Mouse (Mus musculus): ENCODE data around the gene Cnbd2. TPM values are rescaled to one million over a fixed set of nuclear protein-coding genes. Genes with fewer than 3 reads are reported as not detected.

Gene Cnbd2
- polyA plus RNA-seq, 1 experiment, result 1.6 TPM

- no peaks in the 10 kb centered on the region for H3K36me3 ChIP-seq (ENCODE audit: control insufficient read depth, insufficient read depth, low read length)
- H3K4me3 ChIP-seq (ENCODE audit: control insufficient read depth, insufficient read depth, low read length), result no peak overlapping the region
- H3K27ac ChIP-seq (ENCODE audit: control insufficient read depth, insufficient read depth, low read length), result no peak overlapping the region
- no peaks in the 10 kb centered on the region for H3K27me3 ChIP-seq (ENCODE audit: control insufficient read depth, insufficient read depth, low read length)
- H3K4me1 ChIP-seq (replicated peaks; ENCODE audit: control insufficient read depth, insufficient read depth, low read length), result peaks cover 31% of the 10 kb centered on the region
- no peak for DNase-seq
- TF ChIP-seq CTCF (IDR thresholded peaks at IDR 0.05; ENCODE audit: borderline replicate concordance, control insufficient read depth, extremely low read depth, insufficient read depth, low read length, poor library complexity), result no peak
- no peak for TF ChIP-seq POLR2A (IDR thresholded peaks at IDR 0.05; ENCODE audit: control insufficient read depth, extremely low read depth, insufficient read depth, low read length, poor library complexity)
- 91% methylated on average over 2 of the region's 2 CpGs for WGBS
Measured at GRCm38 (mm10) chr2:156285161-156285560, 26.9 kb upstream of the Cnbd2 start.

- no peak overlapping the region for H3K4me3 ChIP-seq (ENCODE audit: control insufficient read depth, insufficient read depth, low read length)
- H3K27me3 ChIP-seq (ENCODE audit: control insufficient read depth, insufficient read depth, low read length), result no peaks in the 10 kb centered on the region
- H3K27ac ChIP-seq (ENCODE audit: control insufficient read depth, insufficient read depth, low read length), result no peak overlapping the region
- DNase-seq, result no peak
- peaks cover 28% of the 10 kb centered on the region for H3K4me1 ChIP-seq (replicated peaks; ENCODE audit: control insufficient read depth, insufficient read depth, low read length)
- 94% methylated on average over 4 of the region's 4 CpGs for WGBS
- no peak for TF ChIP-seq POLR2A (IDR thresholded peaks at IDR 0.05; ENCODE audit: control insufficient read depth, extremely low read depth, insufficient read depth, low read length, poor library complexity)
- no peak for TF ChIP-seq CTCF (IDR thresholded peaks at IDR 0.05; ENCODE audit: borderline replicate concordance, control insufficient read depth, extremely low read depth, insufficient read depth, low read length, poor library complexity)
- no peaks in the 10 kb centered on the region for H3K36me3 ChIP-seq (ENCODE audit: control insufficient read depth, insufficient read depth, low read length)
Measured at GRCm38 (mm10) chr2:156286733-156287132, 25.4 kb upstream of the Cnbd2 start.

GRCm38 (mm10) chr2:156288222-156288621, 23.9 kb upstream of the Cnbd2 start:
- Histone ChIP-seq H3K27ac (ENCODE audit: control insufficient read depth, insufficient read depth, low read length) (peak overlapping the region; percentile 41), H3K4me3 (ENCODE audit: control insufficient read depth, insufficient read depth, low read length) (no peak overlapping the region), H3K36me3 (ENCODE audit: control insufficient read depth, insufficient read depth, low read length) (peaks cover 4% of the 10 kb centered on the region; the same call in 1 of the 2 replicates), H3K27me3 (ENCODE audit: control insufficient read depth, insufficient read depth, low read length) (no peaks in the 10 kb centered on the region), H3K4me1 (replicated peaks; ENCODE audit: control insufficient read depth, insufficient read depth, low read length) (peaks cover 28% of the 10 kb centered on the region)
- TF ChIP-seq POLR2A (IDR thresholded peaks at IDR 0.05; ENCODE audit: control insufficient read depth, extremely low read depth, insufficient read depth, low read length, poor library complexity) (no peak), CTCF (IDR thresholded peaks at IDR 0.05; ENCODE audit: borderline replicate concordance, control insufficient read depth, extremely low read depth, insufficient read depth, low read length, poor library complexity) (no peak)
- 7% methylated on average over 2 of the region's 2 CpGs for WGBS
- peak; percentile 43 for DNase-seq

GRCm38 (mm10) chr2:156289552-156290160, 22.4 kb upstream of the Cnbd2 start:
- DNase-seq, result no peak
- peaks cover 26% of the 10 kb centered on the region for H3K4me1 ChIP-seq (replicated peaks; ENCODE audit: control insufficient read depth, insufficient read depth, low read length)
- no peak overlapping the region; the same call in 1 of the 2 replicates for H3K27ac ChIP-seq (ENCODE audit: control insufficient read depth, insufficient read depth, low read length)
- no peaks in the 10 kb centered on the region for H3K27me3 ChIP-seq (ENCODE audit: control insufficient read depth, insufficient read depth, low read length)
- no peak for TF ChIP-seq CTCF (IDR thresholded peaks at IDR 0.05; ENCODE audit: borderline replicate concordance, control insufficient read depth, extremely low read depth, insufficient read depth, low read length, poor library complexity)
- TF ChIP-seq POLR2A (IDR thresholded peaks at IDR 0.05; ENCODE audit: control insufficient read depth, extremely low read depth, insufficient read depth, low read length, poor library complexity), result no peak
- peaks cover 9% of the 10 kb centered on the region; the same call in 1 of the 2 replicates for H3K36me3 ChIP-seq (ENCODE audit: control insufficient read depth, insufficient read depth, low read length)
- no peak overlapping the region for H3K4me3 ChIP-seq (ENCODE audit: control insufficient read depth, insufficient read depth, low read length)
- 91% methylated on average over 2 of the region's 2 CpGs for WGBS

GRCm38 (mm10) chr2:156291998-156292397, 20.1 kb upstream of the Cnbd2 start:
- Histone ChIP-seq H3K27ac (ENCODE audit: control insufficient read depth, insufficient read depth, low read length) (no peak overlapping the region), H3K4me1 (replicated peaks; ENCODE audit: control insufficient read depth, insufficient read depth, low read length) (peaks cover 19% of the 10 kb centered on the region), H3K4me3 (ENCODE audit: control insufficient read depth, insufficient read depth, low read length) (no peak overlapping the region), H3K27me3 (ENCODE audit: control insufficient read depth, insufficient read depth, low read length) (no peaks in the 10 kb centered on the region), H3K36me3 (ENCODE audit: control insufficient read depth, insufficient read depth, low read length) (peaks cover 22% of the 10 kb centered on the region)
- no peak for DNase-seq
- no peak for TF ChIP-seq CTCF (IDR thresholded peaks at IDR 0.05; ENCODE audit: borderline replicate concordance, control insufficient read depth, extremely low read depth, insufficient read depth, low read length, poor library complexity)
- TF ChIP-seq POLR2A (IDR thresholded peaks at IDR 0.05; ENCODE audit: control insufficient read depth, extremely low read depth, insufficient read depth, low read length, poor library complexity), result no peak
- WGBS, result 88% methylated on average over 1 of the region's 1 CpGs

- Histone ChIP-seq H3K4me3 (ENCODE audit: control insufficient read depth, insufficient read depth, low read length) (no peak overlapping the region), H3K27ac (ENCODE audit: control insufficient read depth, insufficient read depth, low read length) (no peak overlapping the region), H3K36me3 (ENCODE audit: control insufficient read depth, insufficient read depth, low read length) (peaks cover 33% of the 10 kb centered on the region), H3K27me3 (ENCODE audit: control insufficient read depth, insufficient read depth, low read length) (no peaks in the 10 kb centered on the region), H3K4me1 (replicated peaks; ENCODE audit: control insufficient read depth, insufficient read depth, low read length) (no peaks in the 10 kb centered on the region)
- no peak for DNase-seq
- 81% methylated on average over 2 of the region's 2 CpGs for WGBS
- TF ChIP-seq CTCF (IDR thresholded peaks at IDR 0.05; ENCODE audit: borderline replicate concordance, control insufficient read depth, extremely low read depth, insufficient read depth, low read length, poor library complexity) (no peak), POLR2A (IDR thresholded peaks at IDR 0.05; ENCODE audit: control insufficient read depth, extremely low read depth, insufficient read depth, low read length, poor library complexity) (no peak)
Measured at GRCm38 (mm10) chr2:156295601-156296063, 16.5 kb upstream of the Cnbd2 start.
